Comparison of ENCODE assay signal across 8 mouse cellular contexts in genomic region chr7:123084708-123085107, GRCm38 (mm10). TPM values are rescaled to one million over a fixed set of nuclear protein-coding genes. Genes with fewer than 3 reads are reported as not detected.
DNase-seq lines count a peak whose midpoint lies in the region; ATAC-seq and TF ChIP-seq lines count a peak whose summit lies in the region.

No protein-coding gene starts in this region.

- H3K4me2 ChIP-seq in kidney, embryonic 15.5 days = peak overlapping the region; percentile 57
- peak overlapping the region; percentile 23; the same call in 1 of the 2 replicates for H3K4me2 ChIP-seq in stomach, embryonic 14.5 days (replicated peaks; ENCODE audit: low read depth, low read length)

- DNase-seq in gastrocnemius, adult 2 months = no peak
- no peak for DNase-seq in gastrocnemius, postnatal 4 days (ENCODE audit: low spot score in 2 of 2)
- peak; percentile 77 for DNase-seq in MN1 (ENCODE audit: low spot score)
- DNase-seq in frontal cortex, postnatal 36 days (ENCODE audit: low spot score in 2 of 2) = peak; percentile 39 to 52
- no peak for DNase-seq in urinary bladder, adult 2 months (ENCODE audit: low spot score)

- peak; percentile 43; the same call in 1 of the 2 replicates for ATAC-seq in kidney, embryonic 15.5 days (replicated peaks; ENCODE audit: low FRiP score)
- no peak for ATAC-seq in stomach, embryonic 14.5 days (ENCODE audit: insufficient number of reproducible peaks, insufficient read depth, low FRiP score, low read depth)

- no peak overlapping the region for H3K9ac ChIP-seq in kidney, embryonic 15.5 days
- H3K9ac ChIP-seq in stomach, embryonic 14.5 days (replicated peaks; ENCODE audit: low read depth, low read length) = no peak overlapping the region

- WGBS in kidney, embryonic 15.5 days = 16% methylated on average over 13 of the region's 13 CpGs
- whole genome bisulfite sequencing in stomach, embryonic 14.5 days = 15% methylated on average over 13 of the region's 13 CpGs

- no peaks in the 10 kb centered on the region for H3K27me3 ChIP-seq in kidney, embryonic 15.5 days
- H3K27me3 ChIP-seq in megakaryocyte, embryonic 14.5 days (replicated peaks) = peaks cover 31% of the 10 kb centered on the region
- H3K27me3 ChIP-seq in stomach, embryonic 14.5 days (ENCODE audit: control insufficient read depth, insufficient read depth, low read length) = no peaks in the 10 kb centered on the region

- H3K9me3 ChIP-seq in kidney, embryonic 15.5 days (replicated peaks) = no peaks in the 10 kb centered on the region
- H3K9me3 ChIP-seq in megakaryocyte, embryonic 14.5 days = peaks cover 8% of the 10 kb centered on the region
- H3K9me3 ChIP-seq in stomach, embryonic 14.5 days (ENCODE audit: control insufficient read depth, low read depth, low read length) = no peaks in the 10 kb centered on the region

- no peak for TF ChIP-seq CTCF in gastrocnemius, adult 2 months (IDR thresholded peaks at IDR 0.05)

- peaks cover 20% of the 10 kb centered on the region for H3K4me1 ChIP-seq in kidney, embryonic 15.5 days
- H3K4me1 ChIP-seq in megakaryocyte, embryonic 14.5 days = peaks cover 9% of the 10 kb centered on the region
- H3K4me1 ChIP-seq in stomach, embryonic 14.5 days (ENCODE audit: control insufficient read depth, insufficient read depth, low read length) = peaks cover 20% of the 10 kb centered on the region

- H3K27ac ChIP-seq in gastrocnemius, adult 2 months = peak overlapping the region; percentile 16; the same call in 1 of the 2 replicates
- H3K27ac ChIP-seq in kidney, embryonic 15.5 days = peak overlapping the region; percentile 63
- peak overlapping the region; percentile 36; the same call in 1 of the 2 replicates for H3K27ac ChIP-seq in stomach, embryonic 14.5 days (ENCODE audit: low read length)

- intact Hi-C loops in gastrocnemius, adult 2 months (cut with DNase I) = no loop called here

- peak overlapping the region; percentile 53 for H3K4me3 ChIP-seq in gastrocnemius, adult 2 months
- H3K4me3 ChIP-seq in kidney, embryonic 15.5 days (replicated peaks) = peak overlapping the region; percentile 27
- peak overlapping the region; percentile 11 for H3K4me3 ChIP-seq in megakaryocyte, embryonic 14.5 days (replicated peaks)
- H3K4me3 ChIP-seq in stomach, embryonic 14.5 days (ENCODE audit: low read depth, low read length) = no peak overlapping the region

- H3K36me3 ChIP-seq in kidney, embryonic 15.5 days = no peaks in the 10 kb centered on the region
- no peaks in the 10 kb centered on the region for H3K36me3 ChIP-seq in megakaryocyte, embryonic 14.5 days (replicated peaks; ENCODE audit: low read length)
- H3K36me3 ChIP-seq in stomach, embryonic 14.5 days (ENCODE audit: control insufficient read depth, insufficient read depth, low read length) = no peaks in the 10 kb centered on the region

RNA-seq across cellular contexts. Expression of gene Tnrc6a, which starts 39.0 kb away (rescaled TPM):
- 10 to 100 TPM; 24.1 to 26.2 TPM for total RNA-seq in gastrocnemius, adult 2 months (2021)
- 10 to 100 TPM; 41.7 to 45.1 TPM for total RNA-seq in gastrocnemius, postnatal 4 days (2021)
- 52.3 and 57.0 TPM in 2 replicates for polyA plus RNA-seq in kidney, embryonic 15.5 days (2015; fragmentation: Nextera tagmentation; extraction: Ambion mirVana)
- polyA plus RNA-seq in megakaryocyte, embryonic 14.5 days (2012; ENCODE audit: insufficient read depth, low replicate concordance) = 14.5 and 41.6 TPM in 2 replicates
- polyA plus RNA-seq in stomach, embryonic 14.5 days (2014; fragmentation: Nextera tagmentation; extraction: Ambion mirVana) = 59.8 and 59.9 TPM in 2 replicates
- 47.1 and 48.4 TPM in 2 replicates for polyA plus RNA-seq in urinary bladder, adult 2 months (2012; rRNA removed)

Comparison
In these comparisons a context has a peak if more than half of its experiments do, and no peak if none do; other contexts are left out.
1. DNase-seq: peak in MN1 (single experiment) and frontal cortex, postnatal 36 days (2 of 2); none in gastrocnemius, adult 2 months (single experiment), gastrocnemius, postnatal 4 days (0 of 2) and urinary bladder, adult 2 months (single experiment).
2. Peak in every context shown above with its lines, with median percentiles within 50 percentile points of each other: H3K27ac ChIP-seq.